In the genomic region with DNA sequence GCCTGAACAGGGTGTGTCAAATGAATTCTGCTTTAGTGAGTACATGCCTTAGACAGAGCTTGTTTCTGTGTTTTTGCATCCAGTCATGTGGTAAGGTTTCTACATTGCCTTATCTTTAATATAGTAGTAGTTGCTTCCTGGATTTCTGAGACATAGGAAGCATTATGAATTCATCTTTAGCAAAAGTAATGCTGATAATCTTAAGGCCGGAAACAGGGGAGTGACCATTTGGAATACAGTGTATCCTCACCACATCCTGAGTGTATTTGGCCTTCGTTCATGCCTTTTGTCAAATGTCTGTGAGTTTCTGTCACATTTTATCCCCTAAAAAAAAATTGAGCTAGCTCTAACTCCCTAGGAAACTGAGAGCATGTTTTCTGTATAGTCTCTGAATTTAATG, we compare ENCODE assay signal across 32 mouse cellular contexts.
DNase-seq lines count a peak whose midpoint lies in the region; ATAC-seq and TF ChIP-seq lines count a peak whose summit lies in the region.
"Had no signal": no experiment of that assay in that cellular context is flagged by ENCODE, and none has a peak within 500 bp of the region (broad histone marks: within the 10 kb centered on the region; RNA-seq: fewer than 3 reads in every experiment).

No protein-coding gene starts in this region.

- no peaks in the 10 kb centered on the region for H3K36me3 ChIP-seq in forebrain, postnatal 0 days (ENCODE audit: insufficient read depth)
- H3K36me3 ChIP-seq in forebrain, embryonic 16.5 days (ENCODE audit: control insufficient read depth, insufficient read depth), result no peaks in the 10 kb centered on the region
- no peaks in the 10 kb centered on the region for H3K36me3 ChIP-seq in kidney, embryonic 16.5 days (ENCODE audit: insufficient read depth, low read length)
- no peaks in the 10 kb centered on the region for H3K36me3 ChIP-seq in lung, postnatal 0 days (ENCODE audit: insufficient read depth, low read length)
- H3K36me3 ChIP-seq in intestine, postnatal 0 days (ENCODE audit: control insufficient read depth, insufficient read depth), result no peaks in the 10 kb centered on the region
- H3K36me3 ChIP-seq: embryonic facial prominence, embryonic 10.5 days; embryonic facial prominence, embryonic 13.5 days; forebrain, embryonic 12.5 days; forebrain, embryonic 15.5 days; G1E; heart, embryonic 12.5 days; heart, embryonic 15.5 days had no signal

- no peak for TF ChIP-seq EP300 in lung, postnatal 0 days (IDR thresholded peaks at IDR 0.05)

- no peaks in the 10 kb centered on the region for H3K27me3 ChIP-seq in forebrain, postnatal 0 days (ENCODE audit: insufficient read depth, low read length)
- H3K27me3 ChIP-seq in forebrain, embryonic 16.5 days (replicated peaks; ENCODE audit: control insufficient read depth, insufficient read depth, low read length), result no peaks in the 10 kb centered on the region
- H3K27me3 ChIP-seq in kidney, embryonic 16.5 days (ENCODE audit: insufficient read depth, low read length), result no peaks in the 10 kb centered on the region
- no peaks in the 10 kb centered on the region for H3K27me3 ChIP-seq in lung, postnatal 0 days (replicated peaks; ENCODE audit: insufficient read depth, low read length)
- H3K27me3 ChIP-seq in intestine, postnatal 0 days (replicated peaks; ENCODE audit: control insufficient read depth, insufficient read depth, low read length), result no peaks in the 10 kb centered on the region
- H3K27me3 ChIP-seq: CH12.LX; embryonic facial prominence, embryonic 13.5 days; forebrain, embryonic 12.5 days; forebrain, embryonic 15.5 days; heart, embryonic 12.5 days; heart, embryonic 15.5 days; Patski had no signal

- no peak overlapping the region for H3K27ac ChIP-seq in forebrain, postnatal 0 days (ENCODE audit: low read depth, low read length)
- H3K27ac ChIP-seq in forebrain, embryonic 16.5 days (ENCODE audit: low read length), result no peak overlapping the region
- H3K27ac ChIP-seq in kidney, embryonic 16.5 days (ENCODE audit: low read length), result no peak overlapping the region
- no peak overlapping the region for H3K27ac ChIP-seq in lung, postnatal 0 days (ENCODE audit: low read length)
- no peak overlapping the region for H3K27ac ChIP-seq in intestine, postnatal 0 days (ENCODE audit: low read depth, low read length)
- H3K27ac ChIP-seq: embryonic facial prominence, embryonic 10.5 days; embryonic facial prominence, embryonic 13.5 days; forebrain, embryonic 12.5 days; forebrain, embryonic 15.5 days; gastrocnemius, adult 2 months; hindbrain, embryonic 14.5 days; hindbrain, postnatal 0 days had no signal

- H3K4me2 ChIP-seq in forebrain, postnatal 0 days (ENCODE audit: low read depth), result no peak overlapping the region
- H3K4me2 ChIP-seq in forebrain, embryonic 16.5 days (ENCODE audit: low read length), result no peak overlapping the region
- no peak overlapping the region for H3K4me2 ChIP-seq in kidney, embryonic 16.5 days (replicated peaks; ENCODE audit: low read depth, low read length)
- H3K4me2 ChIP-seq in lung, postnatal 0 days (replicated peaks; ENCODE audit: low read depth, low read length), result no peak overlapping the region
- no peak overlapping the region for H3K4me2 ChIP-seq in intestine, postnatal 0 days (replicated peaks; ENCODE audit: low read depth)
- H3K4me2 ChIP-seq: embryonic facial prominence, embryonic 13.5 days; forebrain, embryonic 12.5 days; forebrain, embryonic 15.5 days; heart, embryonic 12.5 days; heart, embryonic 15.5 days; hindbrain, embryonic 14.5 days had no signal

- WGBS in forebrain, postnatal 0 days, result 86% methylated on average over 2 of the region's 2 CpGs
- 86% methylated on average over 2 of the region's 2 CpGs for WGBS in forebrain, embryonic 16.5 days
- WGBS in kidney, embryonic 16.5 days, result 63% methylated on average over 2 of the region's 2 CpGs
- 56% methylated on average over 2 of the region's 2 CpGs for WGBS in lung, postnatal 0 days
- WGBS in intestine, postnatal 0 days, result 75% methylated on average over 2 of the region's 2 CpGs

- no peak for DNase-seq in forebrain, postnatal 0 days
- peak; percentile 13 for DNase-seq in kidney, adult 9 months
- DNase-seq in lung, postnatal 0 days (ENCODE audit: low spot score), result peak; percentile 31
- DNase-seq in lung, postnatal 14 days, result no peak
- DNase-seq in 416B (ENCODE audit: low read depth), result peak; percentile 96
- DNase-seq: adrenal gland, postnatal 10 days; adrenal gland, postnatal 36 days; B cell, adult 2 months; cerebellum, adult 18-20 months; cerebellum, adult 9-10 months; cerebellum, postnatal 14 days; embryo, embryonic 11 days; gastrocnemius, adult 2 months; gastrocnemius, postnatal 14 days; heart, adult 11 months; heart, postnatal 14 days; heart, postnatal 4 days had no signal

- ATAC-seq in forebrain, postnatal 0 days, result 0 out of 2 replicates have a peak, but pooled peaks have one; percentile 32
- no peak for ATAC-seq in forebrain, embryonic 16.5 days
- no peak for ATAC-seq in kidney, embryonic 16.5 days (ENCODE audit: low FRiP score, low TSS enrichment)
- ATAC-seq in lung, postnatal 0 days, result no peak
- ATAC-seq in intestine, postnatal 0 days, result no peak
- ATAC-seq: forebrain, embryonic 15.5 days; hindbrain, postnatal 0 days; Patski had no signal

- H3K4me3 ChIP-seq in forebrain, postnatal 0 days (ENCODE audit: low read depth, low read length), result no peak overlapping the region
- no peak overlapping the region for H3K4me3 ChIP-seq in forebrain, embryonic 16.5 days (replicated peaks; ENCODE audit: low read length)
- no peak overlapping the region for H3K4me3 ChIP-seq in kidney, embryonic 16.5 days (ENCODE audit: low read length)
- no peak overlapping the region for H3K4me3 ChIP-seq in lung, postnatal 0 days (ENCODE audit: low read depth, low read length)
- no peak overlapping the region for H3K4me3 ChIP-seq in intestine, postnatal 0 days (ENCODE audit: low read depth, low read length)
- H3K4me3 ChIP-seq: embryonic facial prominence, embryonic 10.5 days; embryonic facial prominence, embryonic 13.5 days; erythroblast, embryonic 14.5 days; forebrain, embryonic 12.5 days; forebrain, embryonic 15.5 days; gastrocnemius, adult 2 months; heart, embryonic 12.5 days; heart, embryonic 15.5 days had no signal

- TF ChIP-seq CTCF in forebrain, postnatal 0 days (IDR thresholded peaks at IDR 0.05; ENCODE audit: low read depth), result no peak
- TF ChIP-seq CTCF in lung, postnatal 0 days (IDR thresholded peaks at IDR 0.05), result no peak
- TF ChIP-seq CTCF in intestine, postnatal 0 days (IDR thresholded peaks at IDR 0.05; ENCODE audit: low read depth), result no peak

- 0 out of 2 replicates have a peak, but pooled peaks cover 4% of the 10 kb centered on the region for H3K4me1 ChIP-seq in forebrain, postnatal 0 days (ENCODE audit: insufficient read depth)
- no peaks in the 10 kb centered on the region for H3K4me1 ChIP-seq in forebrain, embryonic 16.5 days (replicated peaks; ENCODE audit: control insufficient read depth, insufficient read depth, low read length)
- no peaks in the 10 kb centered on the region for H3K4me1 ChIP-seq in kidney, embryonic 16.5 days (ENCODE audit: insufficient read depth, low read length)
- H3K4me1 ChIP-seq in lung, postnatal 0 days (ENCODE audit: insufficient read depth, low read depth, low read length), result no peaks in the 10 kb centered on the region
- H3K4me1 ChIP-seq in intestine, postnatal 0 days (replicated peaks; ENCODE audit: control insufficient read depth, insufficient read depth, low read length), result no peaks in the 10 kb centered on the region
- H3K4me1 ChIP-seq: heart, embryonic 12.5 days; heart, embryonic 15.5 days had no signal

- no peaks in the 10 kb centered on the region for H3K9me3 ChIP-seq in forebrain, postnatal 0 days (ENCODE audit: low read length)
- no peaks in the 10 kb centered on the region for H3K9me3 ChIP-seq in forebrain, embryonic 16.5 days (ENCODE audit: control insufficient read depth, low read length)
- no peaks in the 10 kb centered on the region for H3K9me3 ChIP-seq in kidney, embryonic 16.5 days (ENCODE audit: low read length)
- H3K9me3 ChIP-seq in lung, postnatal 0 days (ENCODE audit: low read length), result no peaks in the 10 kb centered on the region
- H3K9me3 ChIP-seq in intestine, postnatal 0 days (ENCODE audit: control insufficient read depth), result no peaks in the 10 kb centered on the region
- H3K9me3 ChIP-seq: embryonic facial prominence, embryonic 10.5 days; embryonic facial prominence, embryonic 13.5 days; forebrain, embryonic 12.5 days; forebrain, embryonic 15.5 days; G1E; heart, embryonic 12.5 days; heart, embryonic 15.5 days had no signal

- no peak overlapping the region for H3K9ac ChIP-seq in forebrain, postnatal 0 days
- no peak overlapping the region for H3K9ac ChIP-seq in forebrain, embryonic 16.5 days (replicated peaks; ENCODE audit: low read depth, low read length)
- H3K9ac ChIP-seq in kidney, embryonic 16.5 days (replicated peaks; ENCODE audit: low read length), result no peak overlapping the region
- H3K9ac ChIP-seq in lung, postnatal 0 days (replicated peaks; ENCODE audit: low read depth), result no peak overlapping the region
- no peak overlapping the region for H3K9ac ChIP-seq in intestine, postnatal 0 days (ENCODE audit: low read depth, low read length)
- H3K9ac ChIP-seq: embryonic facial prominence, embryonic 13.5 days; forebrain, embryonic 12.5 days; forebrain, embryonic 15.5 days; heart, embryonic 12.5 days; heart, embryonic 15.5 days; hindbrain, embryonic 14.5 days had no signal

Comparison
In these comparisons a context has a peak if more than half of its experiments do, and no peak if none do; other contexts are left out.
1. DNase-seq: peak in kidney, adult 9 months (single experiment), lung, postnatal 0 days (single experiment) and 416B (single experiment); none in forebrain, postnatal 0 days (single experiment) and lung, postnatal 14 days (single experiment).